8 mouse cellular contexts compared by ENCODE assay signal in genomic region chr14:34362726-34363445, GRCm38 (mm10). TPM values are rescaled to one million over a fixed set of nuclear protein-coding genes. Genes with fewer than 3 reads are reported as not detected.
DNase-seq lines count a peak whose midpoint lies in the region; ATAC-seq and TF ChIP-seq lines count a peak whose summit lies in the region.

No protein-coding gene starts in this region.

- peak; percentile 82 for DNase-seq in 416B (ENCODE audit: low read depth)
- peak; percentile 81 for DNase-seq in adrenal gland, postnatal 10 days
- peak; percentile 69 for DNase-seq in heart, adult 8-10 months (ENCODE audit: low spot score)
- peak; percentile 90 for DNase-seq in kidney, adult 2 months

- H3K27ac ChIP-seq in embryonic facial prominence, embryonic 12.5 days, result no peak overlapping the region
- peak overlapping the region; percentile 71 for H3K27ac ChIP-seq in kidney, adult 2 months (ENCODE audit: insufficient read depth, low read depth, low read length)
- H3K27ac ChIP-seq in limb, embryonic 12.5 days, result no peak overlapping the region
- H3K27ac ChIP-seq in midbrain, embryonic 13.5 days, result no peak overlapping the region
- peak overlapping the region; percentile 92 for H3K27ac ChIP-seq in small intestine, adult 2 months (ENCODE audit: insufficient read depth, low read depth, low read length)

- peaks cover 4% of the 10 kb centered on the region; the same call in 1 of the 2 replicates for H3K4me1 ChIP-seq in embryonic facial prominence, embryonic 12.5 days
- H3K4me1 ChIP-seq in kidney, adult 2 months (ENCODE audit: control insufficient read depth, insufficient read depth, low read length), result peaks cover 10% of the 10 kb centered on the region
- peaks cover 10% of the 10 kb centered on the region for H3K4me1 ChIP-seq in limb, embryonic 12.5 days (replicated peaks)
- peaks cover 12% of the 10 kb centered on the region for H3K4me1 ChIP-seq in midbrain, embryonic 13.5 days (replicated peaks)
- H3K4me1 ChIP-seq in small intestine, adult 2 months (ENCODE audit: control insufficient read depth, insufficient read depth, insufficient read length, low read length), result peaks cover 16% of the 10 kb centered on the region; the same call in 1 of the 2 replicates

- TF ChIP-seq POLR2A in kidney, adult 2 months (IDR thresholded peaks at IDR 0.05; ENCODE audit: low read depth, low read length), result no peak
- no peak for TF ChIP-seq POLR2A in small intestine, adult 2 months (IDR thresholded peaks at IDR 0.05; ENCODE audit: low read depth, low read length)

- H3K4me2 ChIP-seq in embryonic facial prominence, embryonic 12.5 days (replicated peaks), result peak overlapping the region; percentile 61
- peak overlapping the region; percentile 80 for H3K4me2 ChIP-seq in limb, embryonic 12.5 days
- H3K4me2 ChIP-seq in midbrain, embryonic 13.5 days (replicated peaks), result peak overlapping the region; percentile 70

- H3K9ac ChIP-seq in embryonic facial prominence, embryonic 12.5 days, result 0 out of 2 replicates have a peak overlapping the region, but pooled peaks have one; percentile 16
- H3K9ac ChIP-seq in limb, embryonic 12.5 days (replicated peaks), result peak overlapping the region; percentile 57; the same call in 1 of the 2 replicates
- H3K9ac ChIP-seq in midbrain, embryonic 13.5 days (replicated peaks), result peak overlapping the region; percentile 70; the same call in 1 of the 2 replicates

- no peaks in the 10 kb centered on the region for H3K9me3 ChIP-seq in embryonic facial prominence, embryonic 12.5 days
- H3K9me3 ChIP-seq in limb, embryonic 12.5 days, result no peaks in the 10 kb centered on the region
- no peaks in the 10 kb centered on the region for H3K9me3 ChIP-seq in midbrain, embryonic 13.5 days

- H3K36me3 ChIP-seq in embryonic facial prominence, embryonic 12.5 days, result no peaks in the 10 kb centered on the region
- H3K36me3 ChIP-seq in kidney, adult 2 months (ENCODE audit: control insufficient read depth, insufficient read depth, low read length), result no peaks in the 10 kb centered on the region
- H3K36me3 ChIP-seq in limb, embryonic 12.5 days, result no peaks in the 10 kb centered on the region
- H3K36me3 ChIP-seq in midbrain, embryonic 13.5 days, result no peaks in the 10 kb centered on the region
- H3K36me3 ChIP-seq in small intestine, adult 2 months (ENCODE audit: control insufficient read depth, insufficient read depth, low read length), result no peaks in the 10 kb centered on the region

- WGBS in embryonic facial prominence, embryonic 12.5 days, result 28% methylated on average over 18 of the region's 18 CpGs
- 39% methylated on average over 18 of the region's 18 CpGs for WGBS in kidney, adult 2 months
- 29% methylated on average over 18 of the region's 18 CpGs for WGBS in limb, embryonic 12.5 days
- 30% methylated on average over 18 of the region's 18 CpGs for WGBS in midbrain, embryonic 13.5 days
- WGBS in small intestine, adult 2 months, result 45% methylated on average over 18 of the region's 18 CpGs

- no peak for ATAC-seq in embryonic facial prominence, embryonic 12.5 days (ENCODE audit: insufficient number of reproducible peaks, insufficient read depth, low FRiP score, low TSS enrichment)
- ATAC-seq in limb, embryonic 12.5 days (ENCODE audit: insufficient number of reproducible peaks, insufficient read depth, low FRiP score, low TSS enrichment, low read depth), result no peak
- peak; percentile 50 for ATAC-seq in midbrain, embryonic 13.5 days

- peak overlapping the region; percentile 34 for H3K4me3 ChIP-seq in embryonic facial prominence, embryonic 12.5 days
- peak overlapping the region; percentile 49 for H3K4me3 ChIP-seq in kidney, adult 2 months (ENCODE audit: insufficient read depth, low read depth, low read length)
- H3K4me3 ChIP-seq in limb, embryonic 12.5 days (replicated peaks), result peak overlapping the region; percentile 42
- peak overlapping the region; percentile 43 for H3K4me3 ChIP-seq in midbrain, embryonic 13.5 days (replicated peaks)
- H3K4me3 ChIP-seq in small intestine, adult 2 months (ENCODE audit: low read depth, low read length), result peak overlapping the region; percentile 62

- peaks cover 17% of the 10 kb centered on the region for H3K27me3 ChIP-seq in embryonic facial prominence, embryonic 12.5 days
- H3K27me3 ChIP-seq in kidney, adult 2 months (replicated peaks; ENCODE audit: control insufficient read depth, insufficient read depth, low read length), result no peaks in the 10 kb centered on the region
- peaks cover 24% of the 10 kb centered on the region for H3K27me3 ChIP-seq in limb, embryonic 12.5 days
- no peaks in the 10 kb centered on the region for H3K27me3 ChIP-seq in midbrain, embryonic 13.5 days
- no peaks in the 10 kb centered on the region for H3K27me3 ChIP-seq in small intestine, adult 2 months (ENCODE audit: control insufficient read depth, insufficient read depth, low read length)

- TF ChIP-seq CTCF in kidney, adult 2 months (conservative IDR thresholded peaks at IDR 0.05; ENCODE audit: insufficient read depth, insufficient read length, low read depth, low read length), result peak; percentile 90
- TF ChIP-seq CTCF in small intestine, adult 2 months (IDR thresholded peaks at IDR 0.05; ENCODE audit: extremely low read depth, insufficient read length, insufficient replicate concordance, low read depth, low read length), result peak; percentile 69; the same call in 1 of the 2 replicates

RNA-seq across cellular contexts. Expression of gene Fam25c, which starts 7.7 kb away (rescaled TPM):
- 1 to 10 TPM; 2.3 to 4.2 TPM for total RNA-seq in adrenal gland, postnatal 10 days (2021)
- polyA plus RNA-seq in embryonic facial prominence, embryonic 12.5 days (2016; fragmentation: Nextera tagmentation; extraction: Ambion mirVana), result not detected in 2 replicates
- total RNA-seq in heart, adult 8-10 months (2022), result not detected
- polyA plus RNA-seq in kidney, adult 2 months (2012; rRNA removed), result 16.3 and 28.4 TPM in 2 replicates
- 0.84 TPM in 1 of 2 replicates, not detected in the other for polyA plus RNA-seq in limb, embryonic 12.5 days (2016; fragmentation: Nextera tagmentation; extraction: Ambion mirVana)
- polyA plus RNA-seq in midbrain, embryonic 13.5 days (2015; fragmentation: Nextera tagmentation; extraction: Ambion mirVana), result not detected in 2 replicates
- not detected in 2 replicates for polyA plus RNA-seq in small intestine, adult 2 months (2012; rRNA removed)

RNA-seq across cellular contexts. Expression of gene Sncg, which starts 11.7 kb away (rescaled TPM):
- 10 to 100 TPM; 44.7 to 50.3 TPM for total RNA-seq in adrenal gland, postnatal 10 days (2021)
- 67.0 and 95.6 TPM in 2 replicates for polyA plus RNA-seq in embryonic facial prominence, embryonic 12.5 days (2016; fragmentation: Nextera tagmentation; extraction: Ambion mirVana)
- 10 to 100 TPM; 12.6 to 19.4 (median 15.2) TPM for total RNA-seq in heart, adult 8-10 months (2022)
- 17.6 and 19.1 TPM in 2 replicates for polyA plus RNA-seq in kidney, adult 2 months (2012; rRNA removed)
- polyA plus RNA-seq in limb, embryonic 12.5 days (2016; fragmentation: Nextera tagmentation; extraction: Ambion mirVana), result 3.5 and 7.5 TPM in 2 replicates
- 57.7 and 61.2 TPM in 2 replicates for polyA plus RNA-seq in midbrain, embryonic 13.5 days (2015; fragmentation: Nextera tagmentation; extraction: Ambion mirVana)
- polyA plus RNA-seq in small intestine, adult 2 months (2012; rRNA removed), result 4.4 and 4.8 TPM in 2 replicates

RNA-seq across cellular contexts. Expression of gene Mmrn2, which starts 12.4 kb away (rescaled TPM):
- 10 to 100 TPM; 25.2 to 34.6 TPM for total RNA-seq in adrenal gland, postnatal 10 days (2021)
- 8.1 and 8.7 TPM in 2 replicates for polyA plus RNA-seq in embryonic facial prominence, embryonic 12.5 days (2016; fragmentation: Nextera tagmentation; extraction: Ambion mirVana)
- 10 to 100 TPM; 36.6 to 47.3 (median 43.5) TPM for total RNA-seq in heart, adult 8-10 months (2022)
- polyA plus RNA-seq in kidney, adult 2 months (2012; rRNA removed), result 16.2 and 19.4 TPM in 2 replicates
- polyA plus RNA-seq in limb, embryonic 12.5 days (2016; fragmentation: Nextera tagmentation; extraction: Ambion mirVana), result 6.7 and 6.8 TPM in 2 replicates
- polyA plus RNA-seq in midbrain, embryonic 13.5 days (2015; fragmentation: Nextera tagmentation; extraction: Ambion mirVana), result 4.9 and 5.5 TPM in 2 replicates
- polyA plus RNA-seq in small intestine, adult 2 months (2012; rRNA removed), result 3.5 and 5.5 TPM in 2 replicates

RNA-seq across cellular contexts. Expression of gene Glud1, which starts 52.4 kb away (rescaled TPM):
- total RNA-seq in adrenal gland, postnatal 10 days (2021), result 100 to 1,000 TPM; 309 to 414 TPM
- polyA plus RNA-seq in embryonic facial prominence, embryonic 12.5 days (2016; fragmentation: Nextera tagmentation; extraction: Ambion mirVana), result 102 and 103 TPM in 2 replicates
- 100 to 1,000 TPM; 137 to 163 (median 150) TPM for total RNA-seq in heart, adult 8-10 months (2022)
- 236 and 242 TPM in 2 replicates for polyA plus RNA-seq in kidney, adult 2 months (2012; rRNA removed)
- polyA plus RNA-seq in limb, embryonic 12.5 days (2016; fragmentation: Nextera tagmentation; extraction: Ambion mirVana), result 86.5 and 93.6 TPM in 2 replicates
- 79.2 and 91.7 TPM in 2 replicates for polyA plus RNA-seq in midbrain, embryonic 13.5 days (2015; fragmentation: Nextera tagmentation; extraction: Ambion mirVana)
- polyA plus RNA-seq in small intestine, adult 2 months (2012; rRNA removed), result 33.8 and 223 TPM in 2 replicates

RNA-seq across cellular contexts. Expression of gene Shld2, which starts 52.6 kb away (rescaled TPM):
- 10 to 100 TPM; 10.5 to 13.8 TPM for total RNA-seq in adrenal gland, postnatal 10 days (2021)
- 17.0 and 17.9 TPM in 2 replicates for polyA plus RNA-seq in embryonic facial prominence, embryonic 12.5 days (2016; fragmentation: Nextera tagmentation; extraction: Ambion mirVana)
- total RNA-seq in heart, adult 8-10 months (2022), result 1 to 10 TPM; 6.3 to 8.8 (median 7.6) TPM
- 3.6 TPM in 2 replicates for polyA plus RNA-seq in kidney, adult 2 months (2012; rRNA removed)
- 14.9 and 15.8 TPM in 2 replicates for polyA plus RNA-seq in limb, embryonic 12.5 days (2016; fragmentation: Nextera tagmentation; extraction: Ambion mirVana)
- 6.4 and 7.2 TPM in 2 replicates for polyA plus RNA-seq in midbrain, embryonic 13.5 days (2015; fragmentation: Nextera tagmentation; extraction: Ambion mirVana)
- 0.19 and 0.79 TPM in 2 replicates for polyA plus RNA-seq in small intestine, adult 2 months (2012; rRNA removed)

Comparison
In these comparisons a context has a peak if more than half of its experiments do, and no peak if none do; other contexts are left out.
1. H3K27ac ChIP-seq: peak in kidney, adult 2 months (single experiment) and small intestine, adult 2 months (single experiment); none in embryonic facial prominence, embryonic 12.5 days (single experiment), limb, embryonic 12.5 days (single experiment) and midbrain, embryonic 13.5 days (single experiment).
2. H3K9ac ChIP-seq: peak in every context shown above with its lines; median percentile 70 in midbrain, embryonic 13.5 days; 57 in limb, embryonic 12.5 days; 16 in embryonic facial prominence, embryonic 12.5 days.
3. Peak in every context shown above with its lines, with median percentiles within 50 percentile points of each other: DNase-seq, H3K4me2 ChIP-seq and H3K4me3 ChIP-seq.